Mouse (Mus musculus) testis, postnatal 14 days (tissue): Measurements from ENCODE around the gene Cfap54.

ENCODE experiments used
- DNase-seq: peaks from one replicate; pipeline ENCODE4 v3.0.0; 2021; ENCODE audit warnings: low spot score

Gene Cfap54

GRCm38 (mm10) chr10:93053315-93053714, 28.1 kb downstream of the Cfap54 start:
- no peak for DNase-seq

DNA sequence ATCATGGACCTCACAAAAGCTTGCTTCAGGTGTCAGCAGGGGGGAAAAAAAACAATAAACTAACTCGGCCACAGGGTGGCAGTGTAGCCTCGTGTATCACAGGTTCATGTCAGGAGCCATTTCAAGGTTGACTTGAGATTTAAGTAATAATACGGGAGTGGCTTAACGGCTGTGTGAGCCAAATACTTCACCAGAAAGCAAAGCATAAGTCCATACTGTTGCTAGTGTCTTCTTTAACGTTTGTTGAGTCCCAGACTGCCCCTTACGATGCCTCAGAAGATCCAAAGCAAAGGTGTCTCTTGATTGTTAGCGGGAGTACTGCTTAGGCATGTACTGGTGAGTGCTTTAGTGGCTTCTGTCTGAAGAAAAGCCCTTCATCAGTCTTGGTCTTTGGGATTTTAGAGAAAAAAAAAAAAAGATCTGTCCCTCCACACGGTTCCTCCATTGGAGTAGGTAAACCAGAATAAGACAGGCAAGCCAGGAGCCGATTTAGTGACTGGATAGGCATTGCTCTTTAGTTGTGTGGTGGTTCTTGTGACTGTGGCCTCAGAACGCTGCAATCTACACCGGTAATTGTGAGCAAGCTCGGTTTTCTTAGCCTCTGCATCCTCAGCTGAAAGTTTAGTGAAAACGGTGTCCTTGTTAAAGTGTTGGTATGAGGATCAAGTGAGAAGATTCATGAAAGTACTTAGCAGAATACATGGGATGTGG, 30.2 kb downstream of the Cfap54 start:
- peak; percentile 38 for DNase-seq

GRCm38 (mm10) chr10:93050571-93050970, 30.8 kb downstream of the Cfap54 start:
- DNase-seq: no peak

- no peak for DNase-seq
Measured at GRCm38 (mm10) chr10:93043195-93043594, 38.2 kb downstream of the Cfap54 start.

DNA sequence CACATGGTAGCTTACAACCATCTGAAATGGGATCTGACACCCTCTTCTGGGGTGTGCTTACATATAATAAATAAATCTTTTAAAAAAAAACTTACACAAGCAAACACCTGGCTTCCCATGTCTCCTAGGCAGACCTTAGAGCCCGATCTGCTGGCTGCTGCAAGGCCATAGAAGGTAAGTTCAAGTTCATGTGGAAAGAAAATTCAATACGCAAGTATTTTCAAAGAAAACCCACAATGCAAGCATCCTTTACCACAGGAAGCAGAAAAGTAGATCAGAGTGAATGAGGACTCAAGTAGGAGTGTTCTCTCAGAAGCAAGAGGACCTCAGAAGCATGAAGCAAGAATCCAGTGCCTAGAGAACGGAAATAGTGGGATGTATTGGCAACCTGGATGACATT, 39.6 kb downstream of the Cfap54 start:
- DNase-seq: no peak

DNA sequence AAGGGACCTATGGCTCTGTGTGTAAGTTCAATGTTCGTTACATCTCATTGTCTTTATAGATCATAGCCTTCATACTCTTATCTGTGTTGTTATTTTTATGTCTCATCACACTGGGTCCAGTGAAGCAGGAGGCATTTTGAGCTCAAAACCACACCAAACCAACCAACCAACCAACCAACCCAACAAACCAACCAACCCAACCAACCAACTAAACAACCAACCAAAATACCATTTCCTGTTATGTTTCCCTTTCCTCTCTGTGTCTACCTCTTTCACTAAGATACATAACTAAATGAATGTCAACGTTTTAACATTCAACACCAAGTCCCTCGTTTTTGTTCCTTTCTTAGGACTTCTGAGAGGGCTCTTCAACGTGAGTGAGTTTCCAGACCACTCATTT, 40.0 kb downstream of the Cfap54 start:
- no peak for DNase-seq

- DNase-seq: no peak
Measured at GRCm38 (mm10) chr10:93036532-93036931, 44.9 kb downstream of the Cfap54 start.

GRCm38 (mm10) chr10:93035489-93035888, 45.9 kb downstream of the Cfap54 start:
- DNase-seq: no peak

DNA sequence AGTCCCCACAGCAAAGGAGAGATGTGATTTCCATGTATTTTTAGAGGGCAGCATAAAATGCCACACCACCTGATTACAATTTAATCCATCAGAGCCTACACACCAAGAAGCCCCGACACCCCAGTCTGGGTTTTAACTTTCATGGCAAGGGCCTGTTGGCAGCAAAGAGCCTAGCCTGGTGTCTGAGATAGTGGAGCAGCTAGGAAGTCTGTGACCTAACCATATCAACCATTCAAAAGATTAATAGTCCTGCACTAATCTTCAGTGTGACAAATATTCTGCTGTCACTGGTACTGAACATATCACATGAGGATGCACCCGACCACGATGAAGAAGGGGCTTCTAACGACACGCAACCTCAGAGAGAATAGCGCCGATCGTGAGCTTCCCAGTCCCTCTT, 58.1 kb downstream of the Cfap54 start:
- DNase-seq: no peak

- no peak for DNase-seq
Measured at GRCm38 (mm10) chr10:93014059-93014795, 67.2 kb downstream of the Cfap54 start.

DNA sequence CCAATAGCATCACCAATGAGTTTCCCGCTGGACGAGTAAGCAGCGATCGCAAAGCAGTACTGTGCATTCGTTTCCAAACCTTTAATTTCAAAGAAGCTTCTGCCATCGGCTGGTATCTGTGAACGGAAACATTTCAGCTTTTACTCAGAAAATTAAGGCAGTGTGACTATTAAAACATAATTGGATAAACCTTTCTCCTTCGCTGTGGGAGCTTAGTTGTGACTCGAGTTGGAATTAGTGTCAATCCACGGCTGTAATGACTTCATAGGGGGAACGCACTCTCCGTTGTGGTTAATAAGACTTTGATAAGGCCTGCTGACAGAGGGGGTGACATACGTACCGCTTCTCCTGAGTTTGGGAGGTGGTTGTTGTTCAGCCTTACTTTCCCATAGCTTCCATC, 70.3 kb downstream of the Cfap54 start:
- no peak for DNase-seq

GRCm38 (mm10) chr10:93006970-93007369, 74.4 kb downstream of the Cfap54 start:
- no peak for DNase-seq

DNA sequence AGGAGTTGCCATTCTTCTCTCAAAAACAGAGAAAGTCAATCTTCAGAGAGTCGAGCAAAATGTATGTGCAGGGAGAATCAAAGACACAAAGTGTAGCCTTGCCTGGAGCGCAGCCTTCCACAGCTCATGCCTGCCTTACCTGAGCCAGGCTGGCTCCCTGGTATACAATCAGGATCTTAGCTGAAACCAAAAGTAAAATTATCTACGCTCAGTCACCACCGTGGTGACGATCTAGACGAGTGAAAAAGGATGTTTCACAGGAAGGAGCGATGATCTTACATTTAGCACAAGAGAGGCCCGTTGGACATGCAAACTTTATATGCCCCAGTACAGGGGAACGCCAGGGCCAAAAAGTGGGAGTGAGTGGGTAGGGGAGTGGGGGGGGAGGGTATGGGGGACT, 75.0 kb downstream of the Cfap54 start:
- DNase-seq: no peak

GRCm38 (mm10) chr10:92998536-92998935, 82.9 kb downstream of the Cfap54 start:
- DNase-seq: no peak

DNA sequence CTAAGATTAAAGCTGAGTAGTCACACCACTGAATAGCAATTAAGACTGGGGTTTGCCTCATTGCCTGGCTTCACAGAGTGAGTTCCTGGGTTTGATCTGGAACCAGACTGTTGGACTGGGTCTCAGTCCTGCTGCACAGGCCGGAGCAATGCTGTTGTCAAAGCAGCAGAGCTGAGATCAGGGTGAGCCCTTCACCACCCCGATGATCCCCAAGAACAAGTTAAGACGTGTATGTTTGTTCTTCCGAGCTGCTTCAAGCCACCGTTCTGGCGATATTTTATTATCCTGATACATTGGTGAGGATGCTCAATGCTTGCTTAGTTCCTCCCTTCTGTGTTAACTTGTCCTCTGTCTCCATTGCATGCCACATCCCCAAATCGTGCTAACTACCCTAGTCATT, 86.2 kb downstream of the Cfap54 start:
- DNase-seq: no peak

DNA sequence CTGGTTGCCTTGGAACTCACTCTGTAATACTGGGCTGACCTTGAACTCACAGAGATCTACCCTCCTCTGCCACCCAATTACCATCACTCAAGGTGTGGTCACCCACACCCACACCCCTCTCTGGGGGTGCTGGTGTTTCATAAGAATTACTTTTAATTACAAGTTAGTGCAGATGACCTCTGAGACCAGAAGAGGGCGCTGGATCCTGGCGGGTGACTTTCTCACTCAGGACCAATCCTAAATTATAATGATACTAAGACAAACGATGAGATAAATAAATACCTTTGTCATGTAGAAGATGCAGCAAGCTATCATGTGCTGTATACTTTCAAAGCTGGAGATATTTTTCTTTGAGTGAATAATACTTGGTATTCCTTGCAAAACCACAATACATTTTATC, 87.1 kb downstream of the Cfap54 start:
- DNase-seq: no peak

DNA sequence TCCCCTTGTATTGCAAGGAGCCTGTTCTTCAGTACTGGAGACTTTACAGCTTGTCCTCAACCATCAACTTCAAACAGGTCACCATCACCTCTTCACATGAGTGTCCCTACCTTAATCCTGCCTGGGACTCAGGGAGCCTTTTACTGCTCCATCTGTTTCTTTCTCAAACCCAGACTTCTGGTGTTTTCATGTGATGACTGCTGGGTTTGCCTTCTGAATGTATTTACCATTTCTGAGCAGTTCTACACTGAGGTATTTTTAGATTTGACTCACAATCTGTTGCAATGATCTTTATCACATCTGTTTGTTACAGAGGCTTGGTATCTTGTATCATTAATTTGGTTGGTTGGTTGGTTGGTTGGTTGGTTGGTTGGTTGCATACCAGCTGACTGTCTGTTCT, 88.9 kb downstream of the Cfap54 start:
- DNase-seq: no peak

- DNase-seq: no peak
Measured at GRCm38 (mm10) chr10:92990576-92990975, 90.8 kb downstream of the Cfap54 start.

DNA sequence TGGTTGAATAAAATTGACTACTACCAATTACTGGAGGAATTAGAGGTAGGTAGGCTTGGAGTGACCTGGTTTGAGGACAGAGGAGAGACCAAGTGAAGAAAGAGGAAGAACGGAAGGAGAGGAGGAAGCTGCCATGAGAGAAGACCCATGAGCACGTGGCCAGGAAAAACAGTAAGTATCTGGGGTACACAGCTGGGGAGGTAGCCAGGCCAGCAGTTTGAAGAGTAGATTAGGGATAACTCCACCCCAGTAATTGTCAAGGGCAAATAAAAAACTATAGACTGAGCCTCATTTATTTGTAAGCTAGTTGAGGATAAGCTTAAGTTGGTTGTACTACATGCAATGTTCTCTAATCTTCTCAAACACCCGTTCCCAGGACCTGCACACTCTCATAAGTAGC, 116.3 kb downstream of the Cfap54 start:
- no peak for DNase-seq

DNA sequence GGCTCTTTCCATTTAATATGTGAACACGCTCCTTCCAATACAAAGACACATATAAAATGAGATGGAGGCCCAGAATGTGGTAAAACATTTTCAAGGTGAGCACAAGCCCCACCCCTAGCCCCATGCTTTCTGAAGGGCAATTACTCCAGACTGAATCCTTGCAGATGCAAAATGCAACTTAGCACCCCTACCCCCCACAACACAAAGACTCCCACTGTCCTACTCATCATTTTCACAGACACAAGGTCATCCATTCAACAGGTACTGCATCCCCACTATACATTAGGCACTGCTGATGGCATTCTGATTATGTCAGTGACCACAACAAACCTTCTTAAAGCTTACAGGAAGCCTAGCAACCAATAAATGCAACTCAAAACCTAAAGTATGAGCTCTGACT, 131.4 kb downstream of the Cfap54 start:
- no peak for DNase-seq

DNA sequence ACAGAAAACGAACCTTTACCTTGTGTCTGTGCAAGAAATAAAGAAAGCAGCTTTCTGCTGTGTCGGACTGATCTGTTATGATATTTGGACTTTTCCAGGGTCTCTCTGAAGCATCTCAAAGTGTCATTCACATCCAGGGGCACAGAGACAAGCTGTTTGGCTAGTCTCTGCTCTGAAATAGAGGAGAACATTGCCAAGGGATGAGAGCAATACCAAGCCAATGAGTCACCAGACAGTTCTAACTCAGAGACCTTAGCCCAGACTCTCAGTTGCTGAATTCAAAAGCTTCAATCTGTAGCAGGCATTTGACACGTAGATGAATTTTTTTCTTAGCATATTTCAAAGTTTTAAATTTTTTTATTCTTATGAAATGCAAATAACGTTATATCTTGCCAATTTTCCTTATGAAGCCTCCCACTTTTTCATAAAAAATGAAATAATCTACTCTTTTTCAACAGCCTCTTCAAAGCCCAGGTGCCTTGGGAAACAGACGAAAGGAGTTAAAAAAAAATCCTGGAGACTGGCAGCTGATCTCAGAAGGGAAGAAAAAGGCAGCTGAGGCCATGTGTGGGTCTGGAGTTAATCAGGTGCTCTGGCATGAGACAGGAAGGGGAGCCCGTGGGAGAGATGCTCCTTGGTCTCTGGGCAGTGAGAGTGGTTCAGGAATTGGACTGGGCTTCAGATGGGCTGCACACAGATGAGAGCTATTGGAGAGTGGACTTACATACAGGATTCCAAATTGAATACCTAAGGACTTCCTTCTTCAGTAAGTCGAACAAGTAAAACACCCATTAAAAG, 138.4 kb downstream of the Cfap54 start:
- no peak for DNase-seq

DNA sequence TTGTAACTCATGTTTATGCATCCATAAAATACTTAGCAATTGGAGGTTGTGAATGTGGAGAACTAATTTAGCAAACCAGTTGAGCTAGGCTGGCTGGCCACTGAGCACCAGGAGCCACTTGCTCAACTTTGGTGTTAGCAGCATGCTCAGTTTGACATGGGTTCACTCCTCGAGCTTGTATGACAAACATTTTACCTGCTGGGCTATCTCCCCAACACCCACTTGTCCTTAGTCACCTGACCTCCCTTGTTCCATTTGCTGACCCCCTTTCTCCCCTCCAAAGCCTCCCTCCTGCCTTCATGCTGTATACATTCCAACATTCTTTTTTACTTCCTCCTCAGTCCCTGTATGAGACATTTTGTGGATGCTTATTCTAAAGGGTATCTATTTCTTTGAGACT, 139.8 kb downstream of the Cfap54 start:
- DNase-seq: no peak

DNA sequence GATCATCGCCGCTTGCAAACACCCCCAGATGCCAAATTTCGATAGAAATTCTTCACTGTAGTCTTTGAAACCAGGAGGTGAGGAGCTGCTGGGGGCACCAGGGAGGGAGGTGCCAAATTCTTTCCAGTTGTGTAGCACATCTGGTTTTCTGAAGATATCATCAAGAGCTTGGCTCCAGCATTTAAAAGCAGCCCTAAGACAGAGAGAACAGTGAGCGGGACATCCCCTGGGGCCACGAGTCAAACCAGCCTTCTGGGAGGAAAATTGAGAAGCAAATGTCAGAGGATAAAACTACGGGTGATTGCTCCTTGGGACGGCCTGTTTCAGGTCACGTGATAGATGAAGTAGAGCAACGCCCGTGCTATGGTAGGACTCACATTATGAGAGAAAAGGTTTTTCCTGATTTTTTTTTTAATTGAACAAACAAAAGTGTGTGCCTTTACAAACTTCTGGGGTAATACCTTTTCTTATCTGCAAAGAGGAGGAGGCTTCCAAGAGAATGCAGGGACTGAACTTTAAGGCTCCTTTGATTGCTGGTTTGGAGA, 143.6 kb downstream of the Cfap54 start:
- no peak for DNase-seq
